In genomic region chr8:9117809-9118737, GRCm38 (mm10) we compare ENCODE assay signal across 15 mouse cellular contexts.
DNase-seq lines count a peak whose midpoint lies in the region; ATAC-seq and TF ChIP-seq lines count a peak whose summit lies in the region.
"Had no signal": no experiment of that assay in that cellular context is flagged by ENCODE, and none has a peak within 500 bp of the region (broad histone marks: within the 10 kb centered on the region; RNA-seq: fewer than 3 reads in every experiment).

No protein-coding gene starts in this region.

- ATAC-seq in forebrain, embryonic 15.5 days (replicated peaks) = peak; percentile 26; the same call in 1 of the 2 replicates
- no peak for ATAC-seq in intestine, postnatal 0 days
- ATAC-seq: inflammation-experienced regulatory T-cells, adult 6 months had no signal

- H3K36me3 ChIP-seq in forebrain, embryonic 15.5 days = no peaks in the 10 kb centered on the region
- H3K36me3 ChIP-seq in forebrain, embryonic 10.5 days (replicated peaks) = no peaks in the 10 kb centered on the region
- no peaks in the 10 kb centered on the region for H3K36me3 ChIP-seq in intestine, postnatal 0 days (ENCODE audit: control insufficient read depth, insufficient read depth)
- H3K36me3 ChIP-seq: embryonic facial prominence, embryonic 13.5 days; heart, embryonic 15.5 days had no signal

- H3K4me1 ChIP-seq in forebrain, embryonic 15.5 days = peaks cover 3% of the 10 kb centered on the region; the same call in 1 of the 2 replicates
- H3K4me1 ChIP-seq in forebrain, embryonic 10.5 days = no peaks in the 10 kb centered on the region
- H3K4me1 ChIP-seq in intestine, postnatal 0 days (replicated peaks; ENCODE audit: control insufficient read depth, insufficient read depth, low read length) = no peaks in the 10 kb centered on the region
- H3K4me1 ChIP-seq: embryonic facial prominence, embryonic 13.5 days; heart, embryonic 15.5 days had no signal

- TF ChIP-seq CTCF in intestine, postnatal 0 days (IDR thresholded peaks at IDR 0.05; ENCODE audit: low read depth) = no peak

- H3K9me3 ChIP-seq in forebrain, embryonic 15.5 days = no peaks in the 10 kb centered on the region
- H3K9me3 ChIP-seq in forebrain, embryonic 10.5 days = no peaks in the 10 kb centered on the region
- no peaks in the 10 kb centered on the region for H3K9me3 ChIP-seq in intestine, postnatal 0 days (ENCODE audit: control insufficient read depth)
- H3K9me3 ChIP-seq: embryonic facial prominence, embryonic 13.5 days; heart, embryonic 15.5 days had no signal

- no peak overlapping the region for H3K27ac ChIP-seq in forebrain, embryonic 15.5 days (replicated peaks)
- H3K27ac ChIP-seq in forebrain, embryonic 10.5 days = no peak overlapping the region
- H3K27ac ChIP-seq in intestine, postnatal 0 days (ENCODE audit: low read depth, low read length) = no peak overlapping the region
- H3K27ac ChIP-seq: embryonic facial prominence, embryonic 13.5 days; heart, embryonic 15.5 days had no signal

- DNase-seq in forebrain, embryonic 10.5 days (ENCODE audit: extremely low spot score, low spot score) = no peak
- DNase-seq in ovary, postnatal 14 days (ENCODE audit: low spot score) = peak; percentile 6
- no peak for DNase-seq in ovary, adult 18-20 months (ENCODE audit: low spot score)
- peak; percentile 16 to 28 for DNase-seq in kidney, postnatal 36 days
- DNase-seq in adrenal gland, adult 18-20 months (ENCODE audit: low spot score in 2 of 2) = no peak
- DNase-seq in adrenal gland, adult (ENCODE audit: inconsistent age in 2 of 2, low spot score in 1 of 2) = no peak
- DNase-seq: adrenal gland, adult 8-10 months; cerebellum, postnatal 36 days; liver; lung, embryonic 14.5 days had no signal

- no peaks in the 10 kb centered on the region for H3K27me3 ChIP-seq in forebrain, embryonic 15.5 days
- no peaks in the 10 kb centered on the region for H3K27me3 ChIP-seq in forebrain, embryonic 10.5 days (ENCODE audit: poor library complexity, severe bottlenecking)
- H3K27me3 ChIP-seq in intestine, postnatal 0 days (replicated peaks; ENCODE audit: control insufficient read depth, insufficient read depth, low read length) = no peaks in the 10 kb centered on the region
- H3K27me3 ChIP-seq: embryonic facial prominence, embryonic 13.5 days; heart, embryonic 15.5 days had no signal

- no peak overlapping the region for H3K4me2 ChIP-seq in forebrain, embryonic 15.5 days (replicated peaks)
- no peak overlapping the region for H3K4me2 ChIP-seq in intestine, postnatal 0 days (replicated peaks; ENCODE audit: low read depth)
- H3K4me2 ChIP-seq: embryonic facial prominence, embryonic 13.5 days; heart, embryonic 15.5 days; lung, embryonic 14.5 days had no signal

- no peak overlapping the region for H3K4me3 ChIP-seq in forebrain, embryonic 15.5 days
- H3K4me3 ChIP-seq in forebrain, embryonic 10.5 days = no peak overlapping the region
- H3K4me3 ChIP-seq in intestine, postnatal 0 days (ENCODE audit: low read depth, low read length) = no peak overlapping the region
- H3K4me3 ChIP-seq: embryonic facial prominence, embryonic 13.5 days; heart, embryonic 15.5 days had no signal

- H3K9ac ChIP-seq in forebrain, embryonic 15.5 days (replicated peaks) = no peak overlapping the region
- H3K9ac ChIP-seq in intestine, postnatal 0 days (ENCODE audit: low read depth, low read length) = no peak overlapping the region
- H3K9ac ChIP-seq: embryonic facial prominence, embryonic 13.5 days; heart, embryonic 15.5 days; lung, embryonic 14.5 days had no signal

- WGBS in forebrain, embryonic 15.5 days = 75% methylated on average over 27 of the region's 27 CpGs
- 92% methylated on average over 27 of the region's 27 CpGs for WGBS in forebrain, embryonic 10.5 days
- 85% methylated on average over 27 of the region's 27 CpGs for WGBS in intestine, postnatal 0 days

Comparison
In these comparisons a context has a peak if more than half of its experiments do, and no peak if none do; other contexts are left out.
1. DNase-seq: peak in ovary, postnatal 14 days (single experiment) and kidney, postnatal 36 days (2 of 2); none in forebrain, embryonic 10.5 days (single experiment), ovary, adult 18-20 months (single experiment), adrenal gland, adult 18-20 months (0 of 2) and adrenal gland, adult (0 of 2).